Mouse (Mus musculus) ES-E14 (cell line): ENCODE measurements around the gene Poc1a. TPM values are rescaled to one million over a fixed set of nuclear protein-coding genes. Genes with fewer than 3 reads are reported as not detected.

ENCODE experiments used
- DNase-seq: peaks from one replicate; pipeline ENCODE4 v3.0.0-alpha.2; 2013; ENCODE audit warnings: low read depth, low spot score
- H3K27ac ChIP-seq: 2 replicates; pipeline ENCODE4 v1.5.1; 2012; ENCODE audit warnings: low read depth, mild to moderate bottlenecking, low read length, moderate library complexity, mixed read lengths; ENCODE audit not compliant: poor library complexity, insufficient read depth, severe bottlenecking
- H3K36me3 ChIP-seq: 2 replicates; pipeline ENCODE4 v1.6.1; 2012; ENCODE audit warnings: mild to moderate bottlenecking, low read length, moderate library complexity, mixed read lengths; ENCODE audit not compliant: control insufficient read depth, poor library complexity, insufficient read depth, severe bottlenecking
- H3K4me1 ChIP-seq, 2 experiments: fragments of 150-350 bp in 1 of 2; sonication (generic) in 1 of 2; 2 replicates each; pipeline ENCODE4 v1.6.1; 2012; ENCODE audit warnings: low read length in 2 of 2, mild to moderate bottlenecking in 1 of 2, mixed read lengths in 1 of 2; ENCODE audit not compliant: control insufficient read depth in 2 of 2, insufficient read depth in 2 of 2, poor library complexity in 1 of 2
- H3K4me3 ChIP-seq, 2 experiments: fragments of 150-350 bp in 1 of 2; sonication (generic) in 1 of 2; 2 replicates each; pipeline ENCODE4 v1.5.1; 2012; ENCODE audit warnings: low read length in 2 of 2, low read depth in 1 of 2, mild to moderate bottlenecking in 1 of 2, mixed read lengths in 1 of 2; ENCODE audit not compliant: insufficient read depth in 1 of 2, poor library complexity in 1 of 2, severe bottlenecking in 1 of 2
- H3K9ac ChIP-seq: 2 replicates; pipeline ENCODE4 v1.6.1; 2012; ENCODE audit warnings: low read depth, mild to moderate bottlenecking, low read length, mixed read lengths; ENCODE audit not compliant: poor library complexity, insufficient read depth, severe bottlenecking
- H3K9me3 ChIP-seq: fragments of 150-350 bp; sonication (generic); 2 replicates; pipeline ENCODE4 v1.6.1; 2012; ENCODE audit warnings: low read depth, mild to moderate bottlenecking, low read length; ENCODE audit not compliant: control insufficient read depth, insufficient read depth
- CHD2 ChIP-seq: IDR thresholded peaks from 2 replicates; pipeline ENCODE4 v1.6.1; 2014; ENCODE audit warnings: mild to moderate bottlenecking, low read depth, low read length, inconsistent platforms
- HCFC1 ChIP-seq: IDR thresholded peaks from 2 replicates; pipeline ENCODE4 v1.6.1; 2012; ENCODE audit warnings: low read length, inconsistent platforms, borderline replicate concordance; ENCODE audit not compliant: insufficient read depth
- MAFK ChIP-seq: IDR thresholded peaks from 2 replicates; pipeline ENCODE4 v1.6.1; 2014; ENCODE audit warnings: mild to moderate bottlenecking, low read depth, low read length, inconsistent platforms; ENCODE audit not compliant: insufficient read depth
- ZC3H11A ChIP-seq: IDR thresholded peaks from 2 replicates; pipeline ENCODE4 v1.6.1; 2012; ENCODE audit warnings: low read depth, mild to moderate bottlenecking, inconsistent platforms, low read length, borderline replicate concordance
- ZNF384 ChIP-seq: IDR thresholded peaks from 2 replicates; pipeline ENCODE4 v1.6.1; 2012; ENCODE audit warnings: low read depth, low read length, inconsistent platforms
- in situ Hi-C, 2 experiments: fragments of 600-800 bp; cut with MboI; formaldehyde crosslinking; loops; one replicate each; pipeline ENCODE4 v1.15.1; 2025; ENCODE audit warnings: low sequenced_read_pairs in 2 of 2, inconsistent platforms in 1 of 2; ENCODE audit not compliant: unreplicated experiment in 2 of 2
- total RNA-seq: library from RNA; depleted of rRNA; stranded (reverse); fragments of 300-350 nt; gene quantifications from 2 replicates; pipeline ENCODE4 v1.2.3, GENCODE M21; 2012

Gene Poc1a
- total RNA-seq, 1 experiment = 21.2 TPM

DNA sequence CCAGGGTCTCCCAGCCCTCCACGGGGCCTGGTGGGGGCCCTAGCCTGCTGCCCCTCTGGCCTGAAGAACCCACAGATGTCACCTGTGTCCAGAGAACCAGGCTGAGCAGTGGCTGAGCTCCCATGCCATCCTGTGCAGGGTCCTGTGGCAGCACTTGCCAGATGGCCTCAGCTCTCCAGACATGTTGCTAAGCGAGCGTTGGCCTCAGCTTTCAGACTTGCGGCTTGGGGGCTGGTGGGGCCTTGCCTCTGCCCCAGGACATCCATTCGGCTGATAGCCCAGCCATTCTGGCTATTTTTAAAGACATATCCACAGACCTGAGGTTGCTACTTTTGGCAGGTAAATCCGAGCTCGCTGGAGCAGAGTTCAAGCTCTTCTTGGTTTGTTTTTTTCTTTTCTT is 93.1 kb downstream of the Poc1a start:
- Histone ChIP-seq H3K9ac (no peak overlapping the region), H3K4me1 (peaks cover 0 to 5% of the 10 kb centered on the region in 2 experiments; a peak in 2 of 4 replicates), H3K27ac (no peak overlapping the region), H3K4me3 (no peak overlapping the region), H3K9me3 (no peaks in the 10 kb centered on the region), H3K36me3 (peaks cover 30% of the 10 kb centered on the region)
- in situ Hi-C loops = no loop called here
- no peak for DNase-seq
- no peak for TF ChIP-seq MAFK
- no peak for TF ChIP-seq ZC3H11A
- TF ChIP-seq HCFC1 = no peak
- no peak for TF ChIP-seq CHD2
- no peak for TF ChIP-seq ZNF384

DNA sequence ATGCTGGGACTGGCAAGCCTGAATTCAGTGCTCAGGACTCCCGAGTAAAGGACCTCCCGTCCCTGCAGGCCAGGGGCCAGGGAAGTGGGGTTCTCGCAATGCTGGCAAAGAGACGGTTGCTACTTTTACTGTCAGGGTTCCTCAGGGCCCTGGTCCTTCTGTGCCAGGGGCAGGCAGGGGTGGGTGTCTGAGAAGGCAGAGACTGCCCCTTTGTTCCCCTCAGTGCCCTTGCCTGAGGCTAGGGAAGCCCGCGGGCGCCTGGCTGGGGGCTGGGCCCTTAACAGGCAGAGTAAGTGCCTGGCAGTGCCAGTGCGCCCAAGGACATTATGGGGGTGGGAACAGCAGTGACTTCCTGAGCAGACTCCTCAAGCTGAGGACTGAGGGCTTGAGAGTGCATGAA is 96.4 kb downstream of the Poc1a start:
- Histone ChIP-seq H3K9me3 (no peaks in the 10 kb centered on the region), H3K4me3 (no peak overlapping the region), H3K36me3 (peaks cover 17% of the 10 kb centered on the region), H3K9ac (no peak overlapping the region), H3K4me1 (no peaks in the 10 kb centered on the region), H3K27ac (no peak overlapping the region)
- TF ChIP-seq HCFC1 (no peak), ZC3H11A (no peak), CHD2 (no peak), ZNF384 (no peak), MAFK (no peak)
- no peak for DNase-seq
- in situ Hi-C loops = no loop called here

DNA sequence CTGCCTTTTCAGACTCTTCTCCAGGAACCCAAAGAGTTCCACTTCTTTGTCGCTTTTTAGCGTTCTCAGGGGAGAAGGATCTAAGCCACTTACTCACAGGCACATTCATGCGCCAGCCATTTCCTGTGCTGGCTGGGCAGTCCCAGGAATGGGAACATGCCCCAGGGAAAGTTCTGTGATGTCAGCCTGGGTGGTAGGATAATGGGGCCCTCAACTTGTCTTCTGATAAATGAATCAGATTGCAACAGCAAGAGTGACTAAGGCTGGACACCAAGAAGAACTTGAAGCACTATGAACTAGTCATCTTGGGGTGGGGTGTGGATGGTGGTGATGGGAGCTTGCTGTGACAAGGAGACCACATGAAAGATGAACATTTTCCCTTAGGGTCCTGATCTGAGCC is 97.2 kb downstream of the Poc1a start:
- no peak overlapping the region for H3K4me3 ChIP-seq
- H3K4me1 ChIP-seq = no peaks in the 10 kb centered on the region
- H3K36me3 ChIP-seq = peaks cover 12% of the 10 kb centered on the region
- no peak for DNase-seq
- in situ Hi-C loops = no loop called here
- no peak overlapping the region for H3K27ac ChIP-seq
- no peak overlapping the region for H3K9ac ChIP-seq
- TF ChIP-seq HCFC1 = no peak
- no peak for TF ChIP-seq MAFK
- no peak for TF ChIP-seq CHD2
- no peak for TF ChIP-seq ZC3H11A
- no peak for TF ChIP-seq ZNF384
- H3K9me3 ChIP-seq = no peaks in the 10 kb centered on the region

DNA sequence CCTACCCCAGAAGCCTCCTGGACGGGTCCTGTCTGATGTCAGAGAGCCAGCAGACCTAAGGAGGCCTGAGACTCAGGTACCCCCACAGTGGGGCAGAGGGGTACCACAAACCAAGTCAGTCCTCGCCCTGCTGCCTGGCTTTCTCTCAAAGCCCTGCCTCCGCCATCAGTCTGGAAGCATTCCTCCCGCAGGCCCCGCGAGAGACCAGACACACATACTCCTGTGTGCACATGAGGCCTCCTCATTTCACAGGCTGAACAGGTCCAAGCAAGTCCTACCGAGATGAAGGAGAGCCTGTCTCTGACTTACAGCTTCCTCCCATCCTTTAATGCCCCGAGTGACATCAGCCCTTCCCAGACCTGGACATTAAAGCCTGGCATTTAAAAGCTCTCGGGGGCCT is 97.9 kb downstream of the Poc1a start:
- H3K9ac ChIP-seq = no peak overlapping the region
- H3K27ac ChIP-seq = no peak overlapping the region
- H3K4me1 ChIP-seq = no peaks in the 10 kb centered on the region
- H3K4me3 ChIP-seq = no peak overlapping the region
- H3K9me3 ChIP-seq = no peaks in the 10 kb centered on the region
- DNase-seq = no peak
- TF ChIP-seq ZNF384 = no peak
- TF ChIP-seq CHD2 = no peak
- no peak for TF ChIP-seq HCFC1
- no peak for TF ChIP-seq ZC3H11A
- no peak for TF ChIP-seq MAFK
- in situ Hi-C loops = no loop called here
- peaks cover 6% of the 10 kb centered on the region for H3K36me3 ChIP-seq
